Mouse (Mus musculus) cerebral cortex, adult 2 months (tissue): ENCODE results near the gene Kit.

Experiments used
- WGBS: fragments of 180-500 bp; shearing (Covaris S2); methylation state at CpG from one replicate; pipeline ENCODE4 v1.1.7; 2018; 5-methylcytosine and 5-hydroxymethylcytosine counted together

The Kit gene

DNA sequence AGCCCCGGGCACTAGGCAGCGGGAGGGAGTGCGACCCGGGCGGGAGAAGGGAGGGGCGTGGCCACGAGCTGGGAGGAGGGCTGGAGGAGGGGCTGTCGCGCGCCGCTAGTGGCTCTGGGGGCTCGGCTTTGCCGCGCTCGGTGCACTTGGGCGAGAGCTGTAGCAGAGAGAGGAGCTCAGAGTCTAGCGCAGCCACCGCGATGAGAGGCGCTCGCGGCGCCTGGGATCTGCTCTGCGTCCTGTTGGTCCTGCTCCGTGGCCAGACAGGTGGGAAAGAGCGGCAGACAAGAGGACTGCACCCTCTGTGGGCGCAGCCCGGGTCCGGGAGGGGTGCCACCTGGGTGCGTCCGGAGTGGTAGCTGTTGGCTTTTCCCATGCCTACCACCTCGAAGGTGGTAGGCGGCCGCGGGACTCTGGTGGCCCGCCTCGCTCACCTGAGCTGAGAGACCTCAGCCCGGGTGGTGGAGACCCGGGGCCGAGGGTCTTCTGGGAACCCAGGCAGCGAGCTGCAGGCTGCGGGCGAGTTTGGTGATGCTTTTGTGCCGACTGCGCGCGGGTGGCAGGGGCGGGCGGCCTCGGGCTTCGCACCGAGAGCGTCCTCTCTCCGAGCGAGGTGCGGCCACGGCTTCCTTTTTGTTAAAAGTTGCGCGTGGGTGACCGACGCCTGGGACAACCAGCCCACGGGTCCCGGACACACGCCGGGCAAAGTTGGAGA is at the start of gene Kit:
TSS of gene Kit (plus strand) at position 65 of the 715 bp plus-strand sequence.
- under 1% methylated on average over 64 of the region's 65 CpGs for WGBS

DNA sequence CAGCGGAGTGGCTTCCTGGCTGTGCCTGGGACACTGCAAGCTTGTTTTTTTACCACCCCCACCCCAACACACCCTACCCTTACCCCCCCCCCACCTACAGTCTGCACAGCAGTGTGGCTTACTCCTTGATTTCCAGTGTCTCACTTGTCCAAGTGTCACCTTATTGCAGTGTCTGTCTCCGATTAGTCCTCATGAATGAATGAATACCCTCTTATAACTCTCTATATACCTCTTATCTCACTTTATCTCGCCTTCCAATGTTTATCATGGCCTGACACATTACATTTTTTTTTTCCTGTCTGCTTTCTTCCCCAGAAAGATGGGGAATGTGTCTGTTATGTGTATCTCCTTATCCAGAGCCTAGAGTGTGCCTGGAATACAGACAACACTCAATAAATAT is 38.6 kb upstream of the Kit start:
- WGBS: 85% methylated on average over 3 of the region's 3 CpGs

DNA sequence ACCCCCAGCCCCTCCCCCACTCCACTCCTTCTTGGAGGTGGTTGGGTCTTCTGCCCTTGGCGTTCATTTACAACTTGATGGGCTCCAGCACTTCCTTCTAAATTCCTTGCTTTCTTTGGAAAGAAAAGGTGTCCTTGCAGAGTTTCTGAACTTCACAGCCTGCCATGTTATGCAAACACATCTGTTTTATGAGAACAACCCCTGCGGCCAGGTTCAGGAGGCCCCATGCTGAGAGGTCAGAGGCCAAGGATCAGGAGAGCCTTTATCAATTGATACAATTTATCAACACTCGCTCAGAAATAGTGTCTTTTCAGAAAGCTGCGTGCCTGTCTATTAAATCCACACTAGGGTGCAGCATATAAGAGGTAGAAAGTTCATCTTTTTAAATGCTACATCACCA is 37.0 kb upstream of the Kit start:
- 54% methylated on average over 4 of the region's 4 CpGs for WGBS

DNA sequence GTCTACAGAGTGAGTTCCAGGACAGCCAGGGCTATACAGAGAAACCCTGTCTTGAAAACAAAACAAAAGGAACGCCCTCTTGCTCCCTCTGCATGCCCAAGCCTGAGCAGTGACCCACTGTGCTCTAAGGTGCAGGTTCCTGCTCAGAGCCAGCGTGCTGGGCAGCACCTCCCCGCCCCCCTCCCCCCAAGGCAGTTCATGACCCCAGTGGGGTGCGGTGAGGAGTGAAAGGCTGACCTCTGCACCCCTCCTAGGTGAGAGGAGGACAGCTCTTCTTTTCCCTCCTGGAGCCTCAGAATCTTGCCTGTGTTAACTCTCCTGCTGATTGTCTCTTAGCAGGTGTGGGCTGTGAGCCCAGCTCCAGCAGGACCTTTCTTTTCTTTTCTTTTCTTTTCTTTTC is 36.3 kb upstream of the Kit start:
- 58% methylated on average over 4 of the region's 4 CpGs for WGBS

DNA sequence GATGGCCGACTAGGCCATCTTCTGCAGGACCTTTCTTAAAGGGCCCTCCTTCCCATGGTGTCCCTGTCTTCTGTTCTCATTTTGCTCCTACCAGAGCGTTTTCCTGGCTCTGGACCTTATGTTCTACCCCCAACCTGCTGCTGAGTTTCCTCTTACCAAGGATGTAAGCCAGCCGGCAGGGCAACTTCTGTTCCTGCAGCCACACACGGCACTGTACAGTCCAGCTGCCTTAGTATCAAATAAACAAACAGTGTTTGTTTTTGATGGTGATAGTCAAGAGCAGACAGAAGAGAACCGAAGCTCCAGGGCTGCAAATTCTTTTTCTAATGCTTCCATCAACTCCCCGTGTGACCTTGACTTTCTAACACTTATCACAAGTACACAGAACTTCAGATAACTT is 35.6 kb upstream of the Kit start:
- 48% methylated on average over 6 of the region's 6 CpGs for WGBS

DNA sequence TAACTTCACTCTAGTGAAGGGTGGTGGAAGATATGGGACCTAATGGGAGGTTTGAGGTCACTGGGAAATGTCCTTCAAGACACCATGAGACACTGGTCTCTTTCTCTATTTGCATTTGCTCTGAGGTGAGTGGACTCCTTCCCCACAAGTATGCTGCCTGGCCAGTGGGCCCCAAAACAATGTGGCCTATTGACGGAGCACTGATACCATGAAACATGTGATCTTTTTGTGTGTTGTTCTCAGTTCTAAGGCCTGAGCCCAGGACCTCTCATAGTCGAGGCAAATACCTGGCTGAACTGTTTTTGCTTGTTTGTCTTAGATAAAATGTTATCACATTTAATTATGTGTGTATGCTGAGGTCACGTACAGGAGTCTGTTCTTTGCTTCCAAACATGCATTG is 31.0 kb upstream of the Kit start:
- WGBS: 87% methylated on average over 3 of the region's 3 CpGs

DNA sequence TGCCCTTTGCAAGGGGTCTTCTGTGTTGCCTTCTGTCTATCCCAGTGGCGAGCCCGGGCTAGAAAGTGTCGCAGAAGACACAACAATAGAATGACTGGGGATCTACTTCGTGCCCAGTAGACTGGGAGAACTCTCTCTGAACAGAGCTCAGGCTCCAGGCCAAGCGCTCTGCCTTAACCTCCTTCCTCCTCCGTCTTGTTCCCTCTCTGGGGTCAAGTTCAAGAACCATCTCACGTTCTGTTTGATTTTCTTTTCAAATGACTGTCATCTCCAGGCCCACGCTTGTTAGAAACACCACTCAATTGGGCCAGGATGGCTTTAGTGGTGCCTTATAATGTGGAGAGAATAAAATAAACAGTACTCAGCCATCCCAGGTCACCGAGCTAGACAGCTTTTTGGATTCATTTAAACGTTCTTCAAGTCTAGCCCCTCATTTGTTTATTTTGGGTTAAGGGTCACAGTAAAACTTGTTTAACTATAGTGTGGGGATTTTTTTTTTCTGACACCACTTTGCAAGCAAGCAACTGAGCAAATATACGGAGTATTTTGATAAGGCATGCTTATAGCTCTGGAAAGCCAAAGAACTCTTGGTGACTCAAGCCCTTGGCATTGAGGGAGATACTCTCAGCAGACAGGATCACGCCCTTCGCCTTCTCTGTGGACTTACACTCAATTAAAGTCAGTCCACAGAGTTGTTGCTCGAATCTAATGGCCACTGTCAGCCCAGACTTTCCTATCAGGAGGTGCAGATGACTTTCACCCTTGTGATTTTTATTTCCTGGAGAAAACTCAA is 30.0 kb upstream of the Kit start:
- 92% methylated on average over 14 of the region's 14 CpGs for WGBS

DNA sequence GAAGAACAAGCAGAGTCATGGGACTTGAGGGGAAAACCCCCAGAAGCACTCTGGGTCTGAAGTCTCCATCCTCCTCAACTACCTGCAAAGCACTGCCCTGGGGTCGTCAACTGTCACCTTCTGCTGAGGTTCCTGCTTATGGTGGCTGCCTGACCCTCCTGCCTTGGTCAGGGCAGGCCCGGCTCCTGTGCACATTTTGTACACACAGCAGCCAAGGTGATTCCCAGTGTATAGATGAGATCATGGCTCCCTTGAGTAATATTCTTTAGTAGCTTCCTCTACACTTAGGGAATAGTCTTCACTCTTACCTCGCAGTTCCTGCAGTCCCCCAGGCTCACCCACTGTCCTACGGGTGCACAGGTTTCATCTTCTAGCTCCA is 29.5 kb upstream of the Kit start:
- 91% methylated on average over 4 of the region's 4 CpGs for WGBS

DNA sequence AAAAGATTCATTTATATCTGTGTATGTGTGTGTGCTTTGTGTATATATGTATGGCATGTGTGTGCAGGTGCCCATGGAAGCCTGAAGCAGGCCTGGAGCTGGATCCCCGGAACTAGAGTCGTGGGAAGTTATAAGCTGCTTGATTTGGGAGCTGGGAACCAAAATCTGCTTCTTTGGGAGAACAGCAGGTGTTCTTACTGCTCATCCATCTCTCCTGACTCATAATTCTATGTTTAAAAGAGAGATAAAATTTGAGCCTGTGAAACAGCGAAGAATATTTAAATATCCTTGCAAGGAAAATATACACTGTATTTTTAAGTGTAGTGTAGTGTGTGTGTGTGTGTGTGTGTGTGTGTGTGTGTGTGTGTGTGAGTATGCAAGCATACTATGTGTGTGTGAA is 21.7 kb upstream of the Kit start:
- WGBS: 48% methylated on average over 3 of the region's 3 CpGs

DNA sequence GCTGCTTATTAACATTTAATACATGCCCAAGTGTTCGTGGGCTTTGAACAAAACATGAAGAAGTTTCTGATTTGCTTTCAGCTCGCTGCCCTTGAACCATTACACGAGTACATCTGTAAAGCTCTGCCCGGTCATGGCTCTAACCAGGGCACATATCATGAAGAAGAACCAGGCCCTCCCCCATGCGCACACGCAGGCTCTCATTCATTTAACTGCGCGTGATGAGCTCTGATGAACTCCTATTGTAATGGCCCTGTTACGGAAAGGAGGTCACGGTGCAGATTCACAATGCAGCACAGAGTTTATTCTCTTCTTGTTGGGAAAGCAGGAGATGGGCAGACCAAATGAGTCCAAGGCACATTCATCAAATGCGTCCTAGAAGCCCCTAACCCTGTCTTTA is 17.1 kb upstream of the Kit start:
- 90% methylated on average over 11 of the region's 11 CpGs for WGBS

DNA sequence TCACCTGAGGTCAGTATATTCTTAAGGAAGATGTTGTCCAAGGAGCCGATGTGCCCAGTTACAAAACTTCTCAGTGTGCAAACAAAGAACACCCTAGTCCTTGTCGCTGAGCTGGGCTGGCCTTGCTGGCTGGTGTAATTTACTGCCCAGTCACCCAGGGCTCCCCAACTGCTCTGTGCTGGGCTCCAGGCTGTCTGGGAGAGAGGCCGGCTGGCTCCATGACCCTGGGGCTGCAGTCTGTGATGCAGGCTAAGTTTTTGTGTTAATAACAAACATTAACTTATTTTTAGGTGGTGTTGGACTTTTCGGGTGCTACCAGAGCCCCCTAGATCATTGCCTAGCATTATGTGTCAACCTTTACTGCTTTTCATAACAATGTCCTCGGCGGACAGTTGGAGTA is 15.4 kb upstream of the Kit start:
- WGBS: 93% methylated on average over 6 of the region's 6 CpGs

DNA sequence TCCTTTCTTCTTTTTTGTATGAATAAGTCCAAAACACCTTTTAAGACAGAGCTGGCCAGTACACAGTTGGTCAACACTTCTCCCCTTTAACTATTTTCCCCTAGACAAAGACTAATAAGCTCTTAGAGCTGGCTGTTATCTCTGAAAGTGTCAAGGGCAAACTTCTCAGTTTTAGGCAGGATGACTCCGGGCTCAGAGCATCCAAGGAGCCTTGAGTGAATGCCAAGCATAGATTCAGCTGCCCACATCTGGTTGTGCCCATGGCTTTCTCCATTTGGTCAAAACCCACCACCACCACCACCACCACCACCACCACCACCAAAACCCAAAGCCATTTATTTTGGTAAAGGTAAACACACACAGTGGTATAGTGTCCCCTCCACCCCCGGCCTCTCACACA is 13.5 kb upstream of the Kit start:
- WGBS: 92% methylated on average over 2 of the region's 2 CpGs

DNA sequence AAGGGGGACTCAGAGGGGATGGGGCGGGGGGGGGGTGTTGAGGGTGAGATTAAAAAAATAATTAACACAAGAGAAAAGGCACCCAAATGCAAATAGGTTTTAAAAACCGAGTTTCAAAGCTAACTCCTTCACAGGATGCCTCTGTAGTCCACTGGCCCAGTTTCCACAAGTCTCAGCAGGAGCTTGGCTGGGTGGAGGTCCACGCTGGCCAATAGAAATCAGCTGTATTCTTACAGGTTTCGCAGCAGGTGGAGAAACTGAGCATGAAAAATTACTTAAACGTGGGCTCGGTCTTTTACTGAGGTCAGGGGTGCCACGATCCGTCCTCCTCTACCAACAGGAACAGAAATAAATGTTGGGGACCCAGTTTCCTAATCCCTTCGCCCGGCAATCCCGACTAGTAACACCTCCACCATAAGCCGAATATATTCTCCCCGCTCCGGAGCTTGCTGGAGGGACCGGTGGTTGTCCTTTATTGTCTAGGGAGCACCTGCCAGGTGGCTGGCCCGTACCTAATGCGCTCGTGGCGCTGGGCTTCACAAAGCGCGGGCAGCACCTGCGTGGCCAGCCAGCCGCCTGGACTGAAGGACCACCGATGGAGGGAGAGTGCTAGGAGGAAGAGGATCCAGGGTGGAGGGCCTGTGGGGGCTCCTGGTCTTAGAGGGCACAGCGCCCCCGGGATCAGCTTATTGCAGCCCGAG is 415 bp upstream of the Kit start:
- WGBS: 11% methylated on average over 27 of the region's 27 CpGs

DNA sequence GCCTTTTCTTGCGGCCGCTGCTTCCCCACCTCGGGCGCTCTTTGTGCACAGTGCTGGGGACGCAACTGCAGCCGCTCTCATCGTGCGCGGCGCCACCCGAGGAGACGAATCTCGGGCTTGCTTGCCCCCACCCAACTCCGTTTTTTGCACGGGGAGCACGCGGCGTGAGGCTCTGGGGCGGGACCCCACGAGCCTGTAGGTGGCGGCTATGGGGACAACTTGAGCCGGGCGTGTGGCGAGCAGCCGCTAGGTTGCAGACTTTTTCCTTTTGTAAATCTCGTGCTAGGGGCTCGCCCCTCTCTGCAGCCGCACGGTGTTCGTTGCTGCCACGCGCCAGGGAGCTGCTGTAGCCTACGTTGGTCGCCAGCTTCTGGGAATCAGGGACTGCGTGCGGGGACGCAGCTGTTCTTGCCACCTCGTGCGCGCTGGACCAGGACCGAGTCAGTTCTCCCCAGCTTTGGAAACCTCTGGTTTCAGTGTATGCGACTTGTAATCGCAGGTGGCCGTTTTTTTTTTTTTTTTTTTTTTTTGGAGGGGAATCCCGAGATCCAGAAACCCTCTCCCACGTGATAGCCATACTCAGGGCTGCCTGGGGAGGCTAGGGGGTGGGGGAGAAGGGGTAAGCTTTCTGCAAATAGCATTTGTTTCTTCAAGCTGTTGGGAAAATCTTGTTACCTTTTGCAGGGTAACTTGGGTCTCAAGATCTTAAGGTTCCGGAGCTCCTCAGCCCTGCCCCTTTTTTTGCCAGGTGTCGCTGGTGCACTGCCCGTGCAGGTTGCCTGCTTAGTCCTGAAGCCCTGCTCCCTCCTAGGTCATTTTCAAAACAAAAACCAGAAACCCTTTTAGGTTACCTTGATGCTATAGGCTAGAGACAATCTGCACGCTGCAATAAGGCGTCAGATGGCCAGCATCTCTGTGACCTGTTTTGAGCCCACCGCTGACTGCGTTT is 1.1 kb downstream of the Kit start:
- 3% methylated on average over 53 of the region's 53 CpGs for WGBS

DNA sequence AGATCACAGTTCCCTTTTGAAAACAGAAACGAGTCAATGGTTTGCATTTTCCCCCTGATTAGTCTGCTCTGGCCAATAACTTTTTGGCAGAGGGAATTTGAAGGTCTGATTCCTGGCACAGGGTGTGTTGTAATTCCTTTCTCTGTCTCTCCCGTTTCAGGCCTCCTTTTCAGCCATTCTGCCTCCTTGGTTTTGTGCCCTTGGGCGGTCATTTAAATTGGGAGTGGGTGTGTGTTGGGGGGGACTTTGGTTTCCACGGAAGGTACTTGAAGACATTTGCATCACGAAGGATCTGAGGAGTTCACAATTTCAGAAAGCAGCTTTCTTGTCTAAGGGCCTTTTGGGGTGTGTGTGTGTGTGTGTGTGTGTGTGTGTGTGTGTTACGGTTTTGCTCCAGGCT is 2.0 kb downstream of the Kit start:
- WGBS: 47% methylated on average over 6 of the region's 6 CpGs

DNA sequence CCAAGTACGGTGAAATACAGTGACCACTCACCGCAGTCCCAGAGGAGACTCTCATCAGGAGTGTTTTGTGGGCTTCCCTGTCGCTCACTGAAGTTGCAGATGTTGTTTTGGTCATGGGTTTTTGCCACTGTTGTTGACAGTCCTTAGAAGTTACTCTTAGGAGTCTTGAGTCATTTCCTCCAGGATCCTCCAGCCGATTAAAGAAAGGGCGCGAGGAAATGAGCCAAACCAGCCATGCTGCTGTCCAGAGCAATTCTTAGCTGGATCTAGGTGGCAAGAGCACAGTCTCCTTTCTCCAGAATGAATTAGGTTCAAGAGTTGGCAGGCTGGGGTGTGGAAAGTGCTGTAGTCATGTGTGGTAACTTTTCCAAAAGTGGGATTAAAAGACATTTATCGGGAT is 3.4 kb downstream of the Kit start:
- WGBS: 48% methylated on average over 7 of the region's 7 CpGs

DNA sequence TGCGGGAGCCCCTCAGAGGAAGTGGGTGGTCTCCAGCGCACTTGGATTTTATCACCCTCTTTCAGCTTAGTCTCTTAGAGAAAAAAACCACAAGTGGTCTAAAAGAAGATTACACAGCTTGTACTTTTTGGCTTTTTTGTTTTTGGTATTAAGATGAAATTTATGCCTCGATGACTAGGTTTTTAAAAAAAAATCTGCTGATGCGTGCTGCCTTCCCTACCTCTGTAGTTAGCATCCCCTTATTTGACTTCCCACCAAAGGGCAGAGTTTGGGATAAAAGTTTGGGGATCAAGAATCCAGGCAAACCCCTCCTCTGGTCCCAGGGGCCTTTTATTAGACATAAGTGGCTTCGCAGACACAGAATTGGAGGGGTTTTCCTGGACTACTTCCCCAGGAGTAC is 4.5 kb downstream of the Kit start:
- 87% methylated on average over 5 of the region's 5 CpGs for WGBS

DNA sequence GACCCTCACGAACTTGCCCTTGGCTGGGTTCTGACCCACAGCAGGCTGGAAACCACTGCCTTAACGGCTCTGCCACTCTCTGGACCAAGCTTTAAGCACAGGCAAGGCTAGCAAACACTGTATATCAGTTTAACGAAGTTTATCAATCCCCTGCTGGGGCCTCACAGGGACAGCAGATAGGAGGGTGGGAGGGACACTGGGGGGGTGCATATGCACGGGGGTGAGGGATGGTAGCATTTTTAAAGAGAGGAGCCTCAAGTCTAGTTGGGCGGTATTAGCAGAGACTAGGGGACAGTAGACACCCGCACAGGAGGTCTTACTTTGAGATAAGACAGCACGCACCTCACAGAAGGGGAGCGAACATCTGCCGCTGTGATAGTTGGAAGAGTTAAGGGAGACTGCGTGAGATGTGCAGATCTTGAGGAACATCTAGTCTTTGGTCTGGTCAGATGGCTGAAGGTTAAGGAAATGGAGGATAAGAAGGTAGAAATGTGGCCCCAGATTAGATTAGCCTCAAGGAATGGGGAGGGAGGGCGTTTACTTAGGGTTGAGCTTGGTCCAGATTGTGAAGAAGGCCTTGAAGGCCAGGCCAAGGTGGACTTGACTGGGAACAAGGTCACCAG is 5.0 kb downstream of the Kit start:
- WGBS: 88% methylated on average over 11 of the region's 11 CpGs

DNA sequence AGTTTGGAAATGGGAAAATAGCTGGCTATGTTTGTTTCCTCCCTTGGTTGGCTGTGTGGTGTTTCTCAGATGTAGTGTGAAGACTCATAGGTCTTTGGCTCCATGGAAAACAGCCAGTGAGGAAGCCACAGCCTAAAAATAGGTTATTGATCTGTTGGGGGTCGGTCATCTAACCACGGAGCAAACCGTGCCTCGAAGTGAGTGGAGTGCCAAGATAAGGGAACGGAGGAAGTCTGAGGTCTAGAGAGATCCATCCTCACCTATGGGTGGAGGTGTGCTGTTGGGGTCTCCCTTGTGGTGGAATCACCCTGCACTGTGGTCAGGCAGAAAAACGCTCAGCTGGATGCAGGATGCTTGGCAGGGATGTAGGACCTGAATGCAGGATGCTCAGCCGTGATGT is 7.2 kb downstream of the Kit start:
- 75% methylated on average over 7 of the region's 7 CpGs for WGBS

DNA sequence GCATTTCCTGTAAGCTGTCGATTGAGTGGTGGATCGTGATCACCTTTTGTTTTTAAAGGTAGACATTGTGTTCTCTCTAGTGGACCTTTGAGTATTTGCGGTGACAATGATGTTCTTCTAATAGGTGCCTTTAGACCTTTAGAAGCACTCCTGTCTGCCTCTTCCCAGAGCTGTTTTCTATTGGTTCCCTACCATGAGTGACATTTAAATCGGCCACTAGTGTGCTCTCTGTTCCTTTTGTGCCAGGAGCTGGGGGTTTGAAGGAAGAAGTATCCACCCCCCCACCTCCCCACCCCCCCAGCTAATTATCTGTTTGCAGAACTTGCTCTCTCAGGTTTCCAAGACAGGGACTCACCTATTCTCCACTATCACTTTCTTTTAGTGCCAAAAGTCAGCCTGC is 13.1 kb downstream of the Kit start:
- 94% methylated on average over 4 of the region's 4 CpGs for WGBS
